27 mouse cellular contexts compared by ENCODE assay signal in the genomic region with DNA sequence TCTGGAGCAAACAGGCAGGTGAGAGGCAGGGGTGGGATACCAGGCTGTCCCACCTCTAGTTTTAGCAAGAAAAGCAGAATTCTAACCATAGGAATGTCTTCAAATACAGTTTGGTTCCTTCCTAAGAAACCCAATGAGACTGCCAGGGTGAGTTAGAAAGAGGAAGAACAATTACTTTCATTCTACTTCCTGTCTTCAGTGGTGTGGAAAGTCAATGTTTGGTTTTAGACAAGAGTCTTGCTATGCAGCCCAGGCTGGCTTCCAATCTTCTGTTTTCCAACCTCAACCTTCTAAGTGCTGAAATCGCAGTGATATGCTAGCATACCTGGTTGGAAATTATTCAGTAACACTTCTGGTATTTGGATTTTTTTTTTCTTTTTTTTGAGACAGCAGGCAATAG.
DNase-seq lines count a peak whose midpoint lies in the region; ATAC-seq and TF ChIP-seq lines count a peak whose summit lies in the region.
"Had no signal": no experiment of that assay in that cellular context is flagged by ENCODE, and none has a peak within 500 bp of the region (broad histone marks: within the 10 kb centered on the region; RNA-seq: fewer than 3 reads in every experiment).

No protein-coding gene starts in this region.

- peaks cover 9% of the 10 kb centered on the region for H3K4me1 ChIP-seq in heart, embryonic 11.5 days (ENCODE audit: control insufficient read depth, insufficient read depth, low read length)
- H3K4me1 ChIP-seq in lung, postnatal 0 days (ENCODE audit: insufficient read depth, low read depth, low read length): no peaks in the 10 kb centered on the region; the same call in 1 of the 2 replicates
- H3K4me1 ChIP-seq: liver, embryonic 12.5 days; stomach, embryonic 15.5 days had no signal

- no peak overlapping the region for H3K9ac ChIP-seq in heart, embryonic 11.5 days (ENCODE audit: low read depth, low read length)
- no peak overlapping the region for H3K9ac ChIP-seq in lung, postnatal 0 days (replicated peaks; ENCODE audit: low read depth)
- H3K9ac ChIP-seq: limb, embryonic 13.5 days; liver, embryonic 12.5 days; neural tube, embryonic 13.5 days; stomach, embryonic 15.5 days had no signal

- no peaks in the 10 kb centered on the region for H3K36me3 ChIP-seq in heart, embryonic 11.5 days (ENCODE audit: control insufficient read depth, insufficient read depth, low read length)
- H3K36me3 ChIP-seq in lung, postnatal 0 days (ENCODE audit: insufficient read depth, low read length): no peaks in the 10 kb centered on the region
- H3K36me3 ChIP-seq: forebrain, embryonic 10.5 days; limb, embryonic 13.5 days; liver, embryonic 12.5 days; neural tube, embryonic 13.5 days; stomach, embryonic 15.5 days had no signal

- H3K27ac ChIP-seq in heart, embryonic 11.5 days (ENCODE audit: low read depth, low read length): peak overlapping the region; percentile 32; the same call in 1 of the 2 replicates
- no peak overlapping the region for H3K27ac ChIP-seq in lung, postnatal 0 days (ENCODE audit: low read length)
- H3K27ac ChIP-seq: forebrain, embryonic 10.5 days; limb, embryonic 13.5 days; liver, embryonic 12.5 days; neural tube, embryonic 13.5 days; stomach, embryonic 15.5 days had no signal

- TF ChIP-seq EP300 in lung, postnatal 0 days (IDR thresholded peaks at IDR 0.05): no peak

- no peak for DNase-seq in heart, adult 8-10 months (ENCODE audit: low spot score)
- DNase-seq in lung, postnatal 0 days (ENCODE audit: low spot score): peak; percentile 30
- DNase-seq in lung, postnatal 14 days: no peak
- peak; percentile 5 for DNase-seq in c-Kit-positive CD71-negative TER-119-negative erythroid progenitor cells, embryonic 14.5 days (ENCODE audit: low read depth)
- DNase-seq in kidney, adult 11 months: no peak
- DNase-seq: adrenal gland, postnatal 36 days; cerebellum, adult 11 months; cerebellum, adult 9-11 months; gastrocnemius, postnatal 14 days; heart, adult 18-20 months; kidney, adult 18-20 months; kidney, postnatal 4 days; right cerebral cortex, postnatal 4 days; thymus, adult 2 months; thymus, postnatal 4 days had no signal

- WGBS in heart, embryonic 11.5 days (ENCODE audit: insufficient replicate concordance): 54% methylated on average over 1 of the region's 1 CpGs
- 71% methylated on average over 1 of the region's 1 CpGs for WGBS in lung, postnatal 0 days

- H3K4me3 ChIP-seq in heart, embryonic 11.5 days (ENCODE audit: low read depth, low read length): no peak overlapping the region
- no peak overlapping the region for H3K4me3 ChIP-seq in lung, postnatal 0 days (ENCODE audit: low read depth, low read length)
- H3K4me3 ChIP-seq: forebrain, embryonic 10.5 days; limb, embryonic 13.5 days; liver, embryonic 12.5 days; myocyte; neural tube, embryonic 13.5 days; stomach, embryonic 15.5 days had no signal

- H3K4me2 ChIP-seq in heart, embryonic 11.5 days: no peak overlapping the region
- no peak overlapping the region for H3K4me2 ChIP-seq in lung, postnatal 0 days (replicated peaks; ENCODE audit: low read depth, low read length)
- H3K4me2 ChIP-seq: limb, embryonic 13.5 days; liver, embryonic 12.5 days; neural tube, embryonic 13.5 days; stomach, embryonic 15.5 days had no signal

- 0 out of 2 replicates have a peak, but pooled peaks cover 2% of the 10 kb centered on the region for H3K27me3 ChIP-seq in heart, embryonic 11.5 days (ENCODE audit: control insufficient read depth, insufficient read depth, low read length)
- H3K27me3 ChIP-seq in lung, postnatal 0 days (replicated peaks; ENCODE audit: insufficient read depth, low read length): no peaks in the 10 kb centered on the region
- H3K27me3 ChIP-seq: limb, embryonic 13.5 days; liver, embryonic 12.5 days; neural tube, embryonic 13.5 days; stomach, embryonic 15.5 days had no signal

- no peak for ATAC-seq in heart, embryonic 11.5 days (replicated peaks; ENCODE audit: insufficient number of reproducible peaks, low FRiP score, low TSS enrichment)
- ATAC-seq in lung, postnatal 0 days: no peak
- ATAC-seq in neutrophil, adult 5-6 weeks (ENCODE audit: extremely low read depth, insufficient number of reproducible peaks, low FRiP score, poor library complexity, severe bottlenecking): 0 out of 2 replicates have a peak, but pooled peaks have one; percentile 53
- ATAC-seq in frontal cortex, adult (ENCODE audit: low TSS enrichment): no peak
- ATAC-seq: CD4-positive, CD25-positive, alpha-beta regulatory T cell, adult 4 months; forebrain, embryonic 16.5 days; midbrain, embryonic 16.5 days had no signal

- no peaks in the 10 kb centered on the region for H3K9me3 ChIP-seq in heart, embryonic 11.5 days (replicated peaks; ENCODE audit: control insufficient read depth, low read length)
- H3K9me3 ChIP-seq in lung, postnatal 0 days (ENCODE audit: low read length): no peaks in the 10 kb centered on the region
- H3K9me3 ChIP-seq: forebrain, embryonic 10.5 days; limb, embryonic 13.5 days; liver, embryonic 12.5 days; neural tube, embryonic 13.5 days; stomach, embryonic 15.5 days had no signal

- no peak for TF ChIP-seq CTCF in lung, postnatal 0 days (IDR thresholded peaks at IDR 0.05)

Comparison
In these comparisons a context has a peak if more than half of its experiments do, and no peak if none do; other contexts are left out.
1. DNase-seq: peak in lung, postnatal 0 days (single experiment) and c-Kit-positive CD71-negative TER-119-negative erythroid progenitor cells, embryonic 14.5 days (single experiment); none in heart, adult 8-10 months (single experiment), lung, postnatal 14 days (single experiment) and kidney, adult 11 months (single experiment).